ENCODE assay signal across 28 mouse cellular contexts in the genomic region with DNA sequence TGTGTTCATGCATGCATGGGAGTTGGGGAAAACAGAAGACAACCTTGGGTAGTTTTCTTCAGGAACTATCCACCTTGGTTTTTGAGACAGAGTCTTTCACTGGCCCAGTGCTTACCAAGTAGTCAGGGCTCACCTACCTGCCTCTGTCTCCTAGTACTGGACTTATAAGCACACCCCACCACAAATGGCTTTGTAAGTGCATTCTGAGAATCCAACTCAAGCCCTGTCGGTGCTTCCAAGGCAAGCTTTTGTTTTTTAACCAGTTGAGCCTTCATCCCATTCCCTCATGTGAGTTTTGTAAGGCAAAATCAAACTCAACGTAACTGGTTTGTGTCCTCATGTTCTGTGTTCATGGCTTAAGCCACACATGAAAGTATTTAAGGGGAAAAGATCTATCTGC.
DNase-seq lines count a peak whose midpoint lies in the region; ATAC-seq and TF ChIP-seq lines count a peak whose summit lies in the region.
"Had no signal": no experiment of that assay in that cellular context is flagged by ENCODE, and none has a peak within 500 bp of the region (broad histone marks: within the 10 kb centered on the region; RNA-seq: fewer than 3 reads in every experiment).

No protein-coding gene starts in this region.

- 90% methylated on average over 2 of the region's 2 CpGs for WGBS in midbrain, embryonic 11.5 days
- 89% methylated on average over 2 of the region's 2 CpGs for WGBS in midbrain, embryonic 13.5 days

- no peak for DNase-seq in gastrocnemius, adult 2 months
- no peak for DNase-seq in gastrocnemius, postnatal 25 days
- DNase-seq in midbrain, embryonic 11.5 days (ENCODE audit: low spot score, missing footprints): peak; percentile 72
- no peak for DNase-seq in left cerebral cortex, adult 8-10 months (ENCODE audit: low spot score in 2 of 2)
- DNase-seq: adrenal gland, adult 8-10 months; adrenal gland, postnatal 14 days; adrenal gland, postnatal 36 days; B cell, adult 2 months; cerebellum, adult 11 months; cerebellum, adult 18-20 months; cerebellum, adult 8-10 months; cerebellum, adult 9-11 months; cerebellum, postnatal 14 days; cerebellum, postnatal 36 days; embryo, embryonic 11 days had no signal

- no peak overlapping the region for H3K4me3 ChIP-seq in gastrocnemius, adult 2 months
- H3K4me3 ChIP-seq in midbrain, embryonic 11.5 days (ENCODE audit: low read depth, low read length): no peak overlapping the region
- H3K4me3 ChIP-seq in midbrain, embryonic 13.5 days (replicated peaks): no peak overlapping the region
- H3K4me3 ChIP-seq: embryonic facial prominence, embryonic 13.5 days; embryonic facial prominence, embryonic 15.5 days; erythroblast, embryonic 14.5 days; forebrain, embryonic 10.5 days; forebrain, embryonic 12.5 days had no signal

- intact Hi-C loops in gastrocnemius, adult 2 months (cut with DNase I): loop anchor here (5.0 kb wide), 1 partner anchor 93 kb away; no protein-coding TSS in a partner anchor

- ATAC-seq in midbrain, embryonic 11.5 days (ENCODE audit: low FRiP score): no peak
- ATAC-seq in midbrain, embryonic 13.5 days: no peak
- ATAC-seq: activated CD4-positive, CD25-positive, alpha-beta regulatory T cell, adult 4 months; CD4-positive, CD25-positive, alpha-beta regulatory T cell, adult 4 months; forebrain, embryonic 14.5 days; forebrain, embryonic 16.5 days; Patski had no signal

- no peak overlapping the region for H3K9ac ChIP-seq in midbrain, embryonic 11.5 days (ENCODE audit: low read length)
- H3K9ac ChIP-seq in midbrain, embryonic 13.5 days (replicated peaks): no peak overlapping the region
- H3K9ac ChIP-seq: embryonic facial prominence, embryonic 13.5 days; embryonic facial prominence, embryonic 15.5 days; forebrain, embryonic 12.5 days had no signal

- no peak for TF ChIP-seq CTCF in gastrocnemius, adult 2 months (IDR thresholded peaks at IDR 0.05)

- H3K4me1 ChIP-seq in midbrain, embryonic 11.5 days (ENCODE audit: control insufficient read depth, insufficient read depth, low read length): no peaks in the 10 kb centered on the region
- no peaks in the 10 kb centered on the region for H3K4me1 ChIP-seq in midbrain, embryonic 13.5 days (replicated peaks)
- H3K4me1 ChIP-seq: forebrain, embryonic 12.5 days had no signal

- H3K4me2 ChIP-seq in midbrain, embryonic 11.5 days: no peak overlapping the region
- no peak overlapping the region for H3K4me2 ChIP-seq in midbrain, embryonic 13.5 days (replicated peaks)
- H3K4me2 ChIP-seq: embryonic facial prominence, embryonic 13.5 days; embryonic facial prominence, embryonic 15.5 days; forebrain, embryonic 12.5 days had no signal

- no peaks in the 10 kb centered on the region for H3K9me3 ChIP-seq in midbrain, embryonic 11.5 days (ENCODE audit: control insufficient read depth, low read length)
- H3K9me3 ChIP-seq in midbrain, embryonic 13.5 days: no peaks in the 10 kb centered on the region
- H3K9me3 ChIP-seq: embryonic facial prominence, embryonic 13.5 days; embryonic facial prominence, embryonic 15.5 days; forebrain, embryonic 10.5 days; forebrain, embryonic 12.5 days; G1E had no signal

- H3K27ac ChIP-seq in gastrocnemius, adult 2 months: peak overlapping the region; percentile 25; the same call in 1 of the 2 replicates
- H3K27ac ChIP-seq in midbrain, embryonic 11.5 days (ENCODE audit: low read depth, low read length): no peak overlapping the region
- H3K27ac ChIP-seq in midbrain, embryonic 13.5 days: no peak overlapping the region
- H3K27ac ChIP-seq: embryonic facial prominence, embryonic 13.5 days; embryonic facial prominence, embryonic 15.5 days; forebrain, embryonic 10.5 days; forebrain, embryonic 12.5 days had no signal

- H3K27me3 ChIP-seq in midbrain, embryonic 11.5 days (ENCODE audit: control insufficient read depth, insufficient read depth, low read length): no peaks in the 10 kb centered on the region
- no peaks in the 10 kb centered on the region for H3K27me3 ChIP-seq in midbrain, embryonic 13.5 days
- H3K27me3 ChIP-seq: CH12.LX; embryonic facial prominence, embryonic 13.5 days; embryonic facial prominence, embryonic 15.5 days; forebrain, embryonic 12.5 days; Patski had no signal

- H3K36me3 ChIP-seq in midbrain, embryonic 11.5 days (ENCODE audit: control insufficient read depth, insufficient read depth, low read length): no peaks in the 10 kb centered on the region
- no peaks in the 10 kb centered on the region for H3K36me3 ChIP-seq in midbrain, embryonic 13.5 days
- H3K36me3 ChIP-seq: embryonic facial prominence, embryonic 13.5 days; embryonic facial prominence, embryonic 15.5 days; forebrain, embryonic 10.5 days; forebrain, embryonic 12.5 days; G1E had no signal
